Mouse (Mus musculus): ENCODE data around the gene Frmpd2. TPM values are rescaled to one million over a fixed set of nuclear protein-coding genes. Genes with fewer than 3 reads are reported as not detected.

The Frmpd2 gene
- polyA plus RNA-seq, 1 experiment, result 0.36 TPM

- no peak overlapping the region for H3K27ac ChIP-seq (ENCODE audit: insufficient read depth, low read length)
- no peaks in the 10 kb centered on the region for H3K4me1 ChIP-seq (ENCODE audit: control insufficient read depth, insufficient read depth, low read length)
- 74% methylated on average over 5 of the region's 5 CpGs for WGBS
- no peak overlapping the region for H3K4me3 ChIP-seq (replicated peaks; ENCODE audit: insufficient read depth, low read depth, low read length)
- TF ChIP-seq CTCF (IDR thresholded peaks at IDR 0.05; ENCODE audit: borderline replicate concordance, insufficient read depth, low read depth, low read length) (no peak), POLR2A (IDR thresholded peaks at IDR 0.05; ENCODE audit: borderline replicate concordance, insufficient read depth, low read length) (no peak)
- no peak for DNase-seq
- H3K27me3 ChIP-seq (ENCODE audit: control insufficient read depth, insufficient read depth, low read length), result no peaks in the 10 kb centered on the region
Observed at GRCm38 (mm10) chr14:33532792-33533191, 61.3 kb downstream of the Frmpd2 start.

GRCm38 (mm10) chr14:33533516-33533915 is 62.0 kb downstream of the Frmpd2 start:
- WGBS, result 50% methylated on average over 1 of the region's 1 CpGs

GRCm38 (mm10) chr14:33535317-33535716 is 63.8 kb downstream of the Frmpd2 start:
- no peaks in the 10 kb centered on the region for H3K27me3 ChIP-seq (ENCODE audit: control insufficient read depth, insufficient read depth, low read length)
- no peak overlapping the region for H3K4me3 ChIP-seq (replicated peaks; ENCODE audit: insufficient read depth, low read depth, low read length)

More at GRCm38 (mm10) chr14:33533516-33533915, 62.0 kb downstream of the Frmpd2 start:
- no peak overlapping the region for H3K27ac ChIP-seq (ENCODE audit: insufficient read depth, low read length)
- H3K27me3 ChIP-seq (ENCODE audit: control insufficient read depth, insufficient read depth, low read length), result no peaks in the 10 kb centered on the region
- H3K4me3 ChIP-seq (replicated peaks; ENCODE audit: insufficient read depth, low read depth, low read length), result no peak overlapping the region
- TF ChIP-seq POLR2A (IDR thresholded peaks at IDR 0.05; ENCODE audit: borderline replicate concordance, insufficient read depth, low read length) (no peak), CTCF (IDR thresholded peaks at IDR 0.05; ENCODE audit: borderline replicate concordance, insufficient read depth, low read depth, low read length) (no peak)
- DNase-seq, result no peak
- no peaks in the 10 kb centered on the region for H3K4me1 ChIP-seq (ENCODE audit: control insufficient read depth, insufficient read depth, low read length)

GRCm38 (mm10) chr14:33539559-33540167 is 68.2 kb downstream of the Frmpd2 start:
- H3K27me3 ChIP-seq (ENCODE audit: control insufficient read depth, insufficient read depth, low read length), result no peaks in the 10 kb centered on the region
- DNase-seq, result no peak
- H3K27ac ChIP-seq (ENCODE audit: insufficient read depth, low read length), result no peak overlapping the region
- TF ChIP-seq POLR2A (IDR thresholded peaks at IDR 0.05; ENCODE audit: borderline replicate concordance, insufficient read depth, low read length), result no peak
- no peak for TF ChIP-seq CTCF (IDR thresholded peaks at IDR 0.05; ENCODE audit: borderline replicate concordance, insufficient read depth, low read depth, low read length)
- H3K4me3 ChIP-seq (replicated peaks; ENCODE audit: insufficient read depth, low read depth, low read length), result no peak overlapping the region
- no peaks in the 10 kb centered on the region for H3K4me1 ChIP-seq (ENCODE audit: control insufficient read depth, insufficient read depth, low read length)
- 80% methylated on average over 7 of the region's 7 CpGs for WGBS

More at GRCm38 (mm10) chr14:33535317-33535716, 63.8 kb downstream of the Frmpd2 start:
- WGBS, result 72% methylated on average over 6 of the region's 6 CpGs
- no peaks in the 10 kb centered on the region for H3K4me1 ChIP-seq (ENCODE audit: control insufficient read depth, insufficient read depth, low read length)
- no peak overlapping the region for H3K27ac ChIP-seq (ENCODE audit: insufficient read depth, low read length)
- DNase-seq, result no peak
- TF ChIP-seq POLR2A (IDR thresholded peaks at IDR 0.05; ENCODE audit: borderline replicate concordance, insufficient read depth, low read length) (no peak), CTCF (IDR thresholded peaks at IDR 0.05; ENCODE audit: borderline replicate concordance, insufficient read depth, low read depth, low read length) (no peak)

GRCm38 (mm10) chr14:33545565-33546143 is 74.2 kb downstream of the Frmpd2 start:
- Histone ChIP-seq H3K4me3 (replicated peaks; ENCODE audit: insufficient read depth, low read depth, low read length) (no peak overlapping the region), H3K27ac (ENCODE audit: insufficient read depth, low read length) (no peak overlapping the region), H3K27me3 (ENCODE audit: control insufficient read depth, insufficient read depth, low read length) (no peaks in the 10 kb centered on the region), H3K4me1 (ENCODE audit: control insufficient read depth, insufficient read depth, low read length) (peaks cover 23% of the 10 kb centered on the region)
- TF ChIP-seq CTCF (IDR thresholded peaks at IDR 0.05; ENCODE audit: borderline replicate concordance, insufficient read depth, low read depth, low read length) (no peak), POLR2A (IDR thresholded peaks at IDR 0.05; ENCODE audit: borderline replicate concordance, insufficient read depth, low read length) (no peak)
- DNase-seq, result no peak
- WGBS, result 40% methylated on average over 8 of the region's 8 CpGs

GRCm38 (mm10) chr14:33548650-33549049 is 77.2 kb downstream of the Frmpd2 start:
- TF ChIP-seq CTCF (IDR thresholded peaks at IDR 0.05; ENCODE audit: borderline replicate concordance, insufficient read depth, low read depth, low read length) (no peak), POLR2A (IDR thresholded peaks at IDR 0.05; ENCODE audit: borderline replicate concordance, insufficient read depth, low read length) (no peak)
- DNase-seq, result no peak
- no peak overlapping the region for H3K27ac ChIP-seq (ENCODE audit: insufficient read depth, low read length)
- H3K4me1 ChIP-seq (ENCODE audit: control insufficient read depth, insufficient read depth, low read length), result peaks cover 23% of the 10 kb centered on the region
- no peaks in the 10 kb centered on the region for H3K27me3 ChIP-seq (ENCODE audit: control insufficient read depth, insufficient read depth, low read length)
- H3K4me3 ChIP-seq (replicated peaks; ENCODE audit: insufficient read depth, low read depth, low read length), result no peak overlapping the region
- 81% methylated on average over 3 of the region's 3 CpGs for WGBS

GRCm38 (mm10) chr14:33549856-33550255 is 78.4 kb downstream of the Frmpd2 start:
- Histone ChIP-seq H3K4me3 (replicated peaks; ENCODE audit: insufficient read depth, low read depth, low read length) (no peak overlapping the region), H3K27me3 (ENCODE audit: control insufficient read depth, insufficient read depth, low read length) (no peaks in the 10 kb centered on the region), H3K4me1 (ENCODE audit: control insufficient read depth, insufficient read depth, low read length) (peaks cover 23% of the 10 kb centered on the region), H3K27ac (ENCODE audit: insufficient read depth, low read length) (no peak overlapping the region)
- WGBS, result 10% methylated on average over 6 of the region's 6 CpGs
- peak; percentile 64 to 84 for DNase-seq
- TF ChIP-seq POLR2A (IDR thresholded peaks at IDR 0.05; ENCODE audit: borderline replicate concordance, insufficient read depth, low read length), result no peak
- no peak for TF ChIP-seq CTCF (IDR thresholded peaks at IDR 0.05; ENCODE audit: borderline replicate concordance, insufficient read depth, low read depth, low read length)

- TF ChIP-seq CTCF (IDR thresholded peaks at IDR 0.05; ENCODE audit: borderline replicate concordance, insufficient read depth, low read depth, low read length) (no peak), POLR2A (IDR thresholded peaks at IDR 0.05; ENCODE audit: borderline replicate concordance, insufficient read depth, low read length) (no peak)
- 55% methylated on average over 6 of the region's 6 CpGs for WGBS
- H3K4me1 ChIP-seq (ENCODE audit: control insufficient read depth, insufficient read depth, low read length), result no peaks in the 10 kb centered on the region
- H3K27ac ChIP-seq (ENCODE audit: insufficient read depth, low read length), result no peak overlapping the region
- no peak overlapping the region for H3K4me3 ChIP-seq (replicated peaks; ENCODE audit: insufficient read depth, low read depth, low read length)
- DNase-seq, result no peak
- H3K27me3 ChIP-seq (ENCODE audit: control insufficient read depth, insufficient read depth, low read length), result no peaks in the 10 kb centered on the region
Observed at GRCm38 (mm10) chr14:33570737-33571136, 99.2 kb downstream of the Frmpd2 start.

Data from cerebellum, adult 2 months (tissue).